Mouse (Mus musculus) heart, embryonic 15.5 days (tissue): ENCODE results near the gene Ttc41. TPM values are rescaled to one million over a fixed set of nuclear protein-coding genes. Genes with fewer than 3 reads are reported as not detected.

Experiments used
- ATAC-seq: fragments of 200-750 bp; cut with Nextera tagmentation; replicated peaks from 2 replicates; pipeline ENCODE4 v1.8.0; 2017; ENCODE audit warnings: low read depth, moderate TSS enrichment; ENCODE audit not compliant: insufficient number of reproducible peaks, insufficient read depth, low FRiP score
- H3K27ac ChIP-seq: fragments of 300-500 bp; sonication (generic); 2 replicates; pipeline ENCODE4 v1.5.1; 2015; ENCODE audit warnings: mild to moderate bottlenecking, inconsistent platforms
- H3K27me3 ChIP-seq: fragments of 300-500 bp; sonication (generic); 2 replicates; pipeline ENCODE4 v1.6.1; 2015; ENCODE audit warnings: inconsistent platforms
- H3K36me3 ChIP-seq: fragments of 300-500 bp; sonication (generic); 2 replicates; pipeline ENCODE4 v1.6.1; 2015; ENCODE audit warnings: mild to moderate bottlenecking, inconsistent platforms
- H3K4me1 ChIP-seq: fragments of 300-500 bp; sonication (generic); replicated peaks from 2 replicates; pipeline ENCODE4 v1.6.1; 2015; ENCODE audit warnings: inconsistent platforms
- H3K4me2 ChIP-seq: fragments of 300-500 bp; sonication (generic); 2 replicates; pipeline ENCODE4 v1.6.1; 2015; ENCODE audit warnings: inconsistent platforms, mild to moderate bottlenecking, moderate library complexity
- H3K4me3 ChIP-seq: fragments of 300-500 bp; sonication (generic); 2 replicates; pipeline ENCODE4 v1.5.1; 2015; ENCODE audit warnings: mild to moderate bottlenecking, inconsistent platforms
- H3K9ac ChIP-seq: fragments of 300-500 bp; sonication (generic); 2 replicates; pipeline ENCODE4 v1.6.1; 2015; ENCODE audit warnings: mild to moderate bottlenecking, inconsistent platforms
- H3K9me3 ChIP-seq: fragments of 300-500 bp; sonication (generic); replicated peaks from 2 replicates; pipeline ENCODE4 v1.6.1; 2016; ENCODE audit warnings: inconsistent platforms
- WGBS: fragments of 180-500 bp; shearing (Covaris S2); methylation state at CpG from one replicate; pipeline ENCODE4 v1.1.7; 2015; ENCODE audit warnings: mixed read lengths; 5-methylcytosine and 5-hydroxymethylcytosine counted together
- polyA plus RNA-seq: library from polyadenylated mRNA; unstranded; fragments of >200 nt; fragmentation: Nextera tagmentation; extraction: Ambion mirVana; gene quantifications from 2 replicates; pipeline ENCODE4 v1.2.1, GENCODE M21; 2015

Gene Ttc41
- polyA plus RNA-seq, 1 experiment from 2014 or later: 1.4 TPM

DNA sequence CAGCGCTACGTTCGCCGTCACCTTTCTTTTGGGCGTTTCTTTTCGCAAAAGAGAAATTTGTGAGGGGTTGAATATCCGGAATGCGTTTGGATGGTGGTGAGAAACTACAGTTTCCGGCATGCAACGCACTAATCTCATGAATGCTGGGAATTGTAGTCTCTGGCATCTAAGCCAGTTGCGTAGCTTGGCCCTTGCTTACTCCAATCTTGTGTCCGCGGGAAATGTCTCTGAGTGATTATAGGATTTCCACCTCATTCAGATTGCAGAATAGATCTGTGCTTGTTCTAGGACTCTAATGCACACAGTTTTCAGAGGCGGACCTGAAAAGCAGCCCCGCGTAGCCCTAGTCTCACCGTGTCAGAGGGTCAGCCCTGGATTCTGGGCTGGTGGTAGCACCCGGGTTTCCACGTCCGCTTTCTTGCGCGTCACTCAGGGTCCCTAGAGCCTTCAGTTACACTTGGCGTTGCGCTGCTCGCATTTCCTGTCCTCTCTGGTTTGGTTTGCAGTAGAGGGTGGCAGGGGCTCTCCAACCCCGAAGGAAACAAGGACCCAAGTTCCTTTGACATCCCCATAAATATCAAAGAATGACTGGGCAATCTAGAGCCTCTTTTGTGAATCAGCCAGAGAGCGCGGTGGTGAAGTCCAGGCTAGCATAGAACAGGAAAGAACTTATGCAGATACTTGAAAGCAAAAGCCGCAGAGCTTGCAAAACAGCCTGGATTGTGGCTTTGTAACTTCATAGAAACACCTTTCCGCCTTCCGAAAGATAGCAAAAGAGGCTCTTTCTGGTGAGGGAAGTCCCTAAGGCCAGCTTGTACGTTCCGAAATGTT lies 526 bp downstream of the Ttc41 start:
- H3K4me1 ChIP-seq: peaks cover 38% of the 10 kb centered on the region
- peak overlapping the region; percentile 79 for H3K4me2 ChIP-seq
- H3K27ac ChIP-seq: peak overlapping the region; percentile 96
- peak; percentile 83 for ATAC-seq
- peaks cover 22% of the 10 kb centered on the region for H3K36me3 ChIP-seq
- WGBS: 4% methylated on average over 33 of the region's 33 CpGs
- no peaks in the 10 kb centered on the region for H3K27me3 ChIP-seq
- peak overlapping the region; percentile 67 for H3K9ac ChIP-seq
- peak overlapping the region; percentile 94 for H3K4me3 ChIP-seq
- H3K9me3 ChIP-seq: no peaks in the 10 kb centered on the region

GRCm38 (mm10) chr10:86707134-86707533 lies 1.5 kb downstream of the Ttc41 start:
- peak overlapping the region; percentile 94; the same call in 1 of the 2 replicates for H3K4me3 ChIP-seq

GRCm38 (mm10) chr10:86712156-86712555 lies 6.5 kb downstream of the Ttc41 start:
- peaks cover 4% of the 10 kb centered on the region for H3K4me1 ChIP-seq
- no peak overlapping the region for H3K27ac ChIP-seq
- no peak overlapping the region for H3K4me3 ChIP-seq
- WGBS: 54% methylated on average over 3 of the region's 3 CpGs
- no peak overlapping the region for H3K4me2 ChIP-seq
- ATAC-seq: no peak
- H3K9ac ChIP-seq: no peak overlapping the region
- H3K36me3 ChIP-seq: no peaks in the 10 kb centered on the region
- no peaks in the 10 kb centered on the region for H3K9me3 ChIP-seq
- H3K27me3 ChIP-seq: no peaks in the 10 kb centered on the region

More at GRCm38 (mm10) chr10:86707134-86707533, 1.5 kb downstream of the Ttc41 start:
- Histone ChIP-seq H3K27me3 (no peaks in the 10 kb centered on the region), H3K36me3 (peaks cover 14% of the 10 kb centered on the region), H3K4me1 (peaks cover 31% of the 10 kb centered on the region), H3K9ac (no peak overlapping the region), H3K4me2 (peak overlapping the region; percentile 79; the same call in 1 of the 2 replicates), H3K27ac (peak overlapping the region; percentile 96), H3K9me3 (no peaks in the 10 kb centered on the region)
- WGBS: 74% methylated on average over 3 of the region's 3 CpGs
- ATAC-seq: no peak

GRCm38 (mm10) chr10:86727548-86727980 lies 22.0 kb downstream of the Ttc41 start:
- H3K36me3 ChIP-seq: no peaks in the 10 kb centered on the region
- H3K4me1 ChIP-seq: peaks cover 17% of the 10 kb centered on the region
- H3K9me3 ChIP-seq: no peaks in the 10 kb centered on the region
- ATAC-seq: peak; percentile 78
- H3K4me3 ChIP-seq: peak overlapping the region; percentile 41
- 0 out of 2 replicates have a peak overlapping the region, but pooled peaks have one; percentile 32 for H3K9ac ChIP-seq
- H3K27ac ChIP-seq: peak overlapping the region; percentile 55; the same call in 1 of the 2 replicates
- peak overlapping the region; percentile 77 for H3K4me2 ChIP-seq
- WGBS: 2% methylated on average over 12 of the region's 12 CpGs
- no peaks in the 10 kb centered on the region for H3K27me3 ChIP-seq

DNA sequence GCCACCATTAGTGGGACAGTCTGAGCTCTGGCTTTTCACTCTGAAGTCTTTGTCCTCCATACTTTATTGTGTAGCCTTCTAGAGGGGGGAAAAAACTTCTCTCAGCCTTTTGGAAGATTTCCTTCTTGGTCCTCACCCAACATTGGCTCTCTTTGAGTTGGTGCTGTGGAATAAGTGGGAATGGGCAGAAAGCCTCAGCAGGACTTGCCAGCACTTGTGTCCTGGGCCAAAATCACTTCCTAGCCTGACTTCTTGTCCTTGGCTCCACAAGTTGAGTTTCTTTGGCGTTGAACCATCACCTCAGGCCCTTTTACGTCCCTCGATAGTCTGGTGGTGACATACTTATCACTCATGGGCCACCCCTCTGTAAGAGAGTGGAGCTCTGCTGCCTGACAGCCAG lies 22.6 kb downstream of the Ttc41 start:
- peak overlapping the region; percentile 77 for H3K4me2 ChIP-seq
- no peaks in the 10 kb centered on the region for H3K9me3 ChIP-seq
- H3K36me3 ChIP-seq: no peaks in the 10 kb centered on the region
- H3K9ac ChIP-seq: no peak overlapping the region
- H3K4me3 ChIP-seq: no peak overlapping the region
- H3K27ac ChIP-seq: peak overlapping the region; percentile 55; the same call in 1 of the 2 replicates
- H3K27me3 ChIP-seq: no peaks in the 10 kb centered on the region
- ATAC-seq: no peak
- H3K4me1 ChIP-seq: peaks cover 17% of the 10 kb centered on the region
- 79% methylated on average over 3 of the region's 3 CpGs for WGBS

DNA sequence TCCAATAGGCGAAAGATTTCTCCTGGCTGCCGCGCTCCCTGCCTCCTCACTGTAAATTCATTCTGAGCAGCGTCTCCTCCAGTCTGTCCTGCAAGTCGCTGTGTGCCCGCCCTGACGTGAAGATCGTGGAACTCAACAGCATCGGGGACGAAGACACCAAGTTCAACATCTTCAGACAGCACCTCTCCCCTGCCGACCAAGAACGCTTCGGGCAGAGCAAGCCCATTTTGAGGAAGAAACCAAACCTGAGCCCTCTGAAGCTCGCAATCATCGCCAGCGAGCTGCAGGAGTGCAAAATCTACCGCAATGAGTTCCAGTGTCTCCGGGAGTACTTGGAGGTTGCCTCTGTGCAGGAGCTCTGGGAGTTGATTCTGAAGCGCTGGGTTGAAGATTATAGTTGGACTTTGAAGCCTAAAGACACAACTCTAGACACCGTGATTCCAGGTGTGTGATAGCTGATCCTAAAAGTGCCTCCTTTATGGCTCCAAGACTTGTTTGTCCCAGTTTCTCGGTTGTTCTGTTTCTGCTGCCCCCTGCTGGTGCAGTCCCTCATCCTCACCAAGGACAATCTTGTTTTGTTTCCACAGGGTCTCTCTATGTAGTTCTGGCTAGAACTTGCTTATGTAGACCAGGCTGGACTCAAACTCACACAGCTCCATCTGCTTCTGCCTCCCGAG lies 25.4 kb downstream of the Ttc41 start:
- H3K4me1 ChIP-seq: peaks cover 17% of the 10 kb centered on the region
- H3K27me3 ChIP-seq: no peaks in the 10 kb centered on the region
- peak overlapping the region; percentile 64 for H3K9ac ChIP-seq
- no peaks in the 10 kb centered on the region for H3K9me3 ChIP-seq
- no peaks in the 10 kb centered on the region for H3K36me3 ChIP-seq
- 11% methylated on average over 22 of the region's 22 CpGs for WGBS
- H3K4me2 ChIP-seq: peak overlapping the region; percentile 75
- no peak for ATAC-seq
- H3K4me3 ChIP-seq: peak overlapping the region; percentile 59
- 0 out of 2 replicates have a peak overlapping the region, but pooled peaks have one; percentile 26 for H3K27ac ChIP-seq

DNA sequence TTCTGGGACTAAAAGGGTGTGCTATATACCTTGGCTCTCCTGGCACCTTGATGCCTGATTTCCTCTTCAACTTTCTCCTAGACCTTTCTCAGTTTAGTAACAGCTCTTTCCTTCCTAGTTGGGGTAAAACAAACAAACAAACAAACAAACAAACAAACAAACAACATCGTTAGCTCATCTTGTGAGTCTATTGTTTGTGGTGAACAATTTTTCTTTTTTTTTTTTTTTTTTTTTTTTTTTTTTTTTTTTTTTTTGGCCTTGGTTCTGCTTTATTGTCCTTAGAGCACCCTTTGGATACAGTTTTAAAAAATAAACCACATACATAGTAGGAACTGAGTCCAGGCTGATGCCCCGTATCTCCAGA lies 25.9 kb downstream of the Ttc41 start:
- ATAC-seq: no peak
- no peaks in the 10 kb centered on the region for H3K9me3 ChIP-seq
- H3K9ac ChIP-seq: 0 out of 2 replicates have a peak overlapping the region, but pooled peaks have one; percentile 64
- H3K4me1 ChIP-seq: peaks cover 17% of the 10 kb centered on the region
- H3K4me3 ChIP-seq: no peak overlapping the region
- H3K4me2 ChIP-seq: no peak overlapping the region
- H3K36me3 ChIP-seq: no peaks in the 10 kb centered on the region
- H3K27ac ChIP-seq: no peak overlapping the region
- 52% methylated on average over 2 of the region's 2 CpGs for WGBS
- H3K27me3 ChIP-seq: no peaks in the 10 kb centered on the region

- Histone ChIP-seq H3K36me3 (no peaks in the 10 kb centered on the region), H3K27ac (no peak overlapping the region), H3K9ac (no peak overlapping the region), H3K9me3 (no peaks in the 10 kb centered on the region), H3K4me3 (no peak overlapping the region), H3K4me2 (no peak overlapping the region), H3K27me3 (no peaks in the 10 kb centered on the region), H3K4me1 (0 out of 2 replicates have a peak, but pooled peaks cover 4% of the 10 kb centered on the region)
- 90% methylated on average over 4 of the region's 4 CpGs for WGBS
- ATAC-seq: no peak
These were observed 29.4 kb downstream of the Ttc41 start for GRCm38 (mm10) chr10:86735036-86735435.

DNA sequence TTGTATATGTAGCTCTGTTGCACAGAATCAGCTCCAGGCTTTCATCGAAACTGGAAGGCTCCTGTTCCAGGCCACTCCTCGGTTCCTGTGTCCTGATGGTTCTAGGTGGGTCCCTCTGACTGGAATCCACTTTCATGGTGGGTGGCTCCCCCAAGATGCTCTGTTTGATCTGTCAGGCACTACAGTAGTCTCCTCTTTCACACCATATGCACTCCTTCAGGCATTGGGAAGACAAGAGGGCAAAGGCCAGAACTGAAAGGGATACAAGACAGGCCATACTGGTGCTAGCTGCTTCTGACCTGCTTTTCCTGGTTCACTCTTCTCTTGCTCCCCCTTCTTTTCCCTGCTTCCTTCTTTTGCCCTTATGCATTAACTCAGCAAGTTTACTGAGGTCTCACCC lies 37.3 kb downstream of the Ttc41 start:
- Histone ChIP-seq H3K36me3 (no peaks in the 10 kb centered on the region), H3K9ac (no peak overlapping the region), H3K4me3 (no peak overlapping the region), H3K4me2 (no peak overlapping the region), H3K4me1 (no peaks in the 10 kb centered on the region), H3K27ac (no peak overlapping the region), H3K27me3 (no peaks in the 10 kb centered on the region), H3K9me3 (no peaks in the 10 kb centered on the region)
- 77% methylated on average over 2 of the region's 2 CpGs for WGBS
- ATAC-seq: no peak

DNA sequence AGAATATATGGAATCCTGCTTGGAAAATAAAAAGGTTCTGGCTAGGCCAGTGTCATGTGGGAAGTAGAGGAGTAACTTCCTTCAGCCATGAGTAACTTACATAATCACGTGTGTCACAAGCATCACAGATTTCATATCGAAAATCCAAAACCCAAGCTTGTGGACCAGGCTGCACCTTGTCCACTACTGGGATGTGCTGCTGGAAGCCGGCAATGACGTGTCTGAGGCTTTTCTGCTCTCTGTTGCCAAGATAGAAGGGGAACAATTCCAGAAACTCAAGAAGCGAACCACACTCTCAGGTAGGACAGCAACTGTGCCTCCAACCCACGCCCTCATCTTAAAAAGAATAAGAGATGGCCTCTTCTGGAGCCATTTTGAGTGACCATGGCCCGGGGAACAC lies 38.7 kb downstream of the Ttc41 start:
- Histone ChIP-seq H3K9me3 (no peaks in the 10 kb centered on the region), H3K27ac (no peak overlapping the region), H3K27me3 (no peaks in the 10 kb centered on the region), H3K36me3 (no peaks in the 10 kb centered on the region), H3K9ac (no peak overlapping the region), H3K4me1 (no peaks in the 10 kb centered on the region), H3K4me3 (no peak overlapping the region), H3K4me2 (no peak overlapping the region)
- ATAC-seq: no peak
- WGBS: 87% methylated on average over 7 of the region's 7 CpGs

- Histone ChIP-seq H3K36me3 (no peaks in the 10 kb centered on the region), H3K9ac (no peak overlapping the region), H3K27ac (no peak overlapping the region), H3K4me2 (no peak overlapping the region), H3K27me3 (no peaks in the 10 kb centered on the region), H3K4me3 (no peak overlapping the region), H3K4me1 (no peaks in the 10 kb centered on the region), H3K9me3 (no peaks in the 10 kb centered on the region)
- ATAC-seq: no peak
- 63% methylated on average over 6 of the region's 6 CpGs for WGBS
These were observed 50.3 kb downstream of the Ttc41 start for GRCm38 (mm10) chr10:86755816-86756502.
